Mouse (Mus musculus): ENCODE measurements around the gene Cyb5d2. TPM values are rescaled to one million over a fixed set of nuclear protein-coding genes. Genes with fewer than 3 reads are reported as not detected.

Cyb5d2 gene
- total RNA-seq (2021) = 1 to 10 TPM; 6.7 to 7.3 TPM

GRCm38 (mm10) chr11:72795455-72796295 is at the start of gene Cyb5d2, which contains the start of gene Zzef1:
Gene Cyb5d2 (minus strand): TSS chr11:72796142.
Gene Zzef1 (plus strand): TSS chr11:72796226.
- peak; percentile 94 for DNase-seq

- DNase-seq = no peak
Observed at GRCm38 (mm10) chr11:72845526-72845925, 49.6 kb upstream of the Cyb5d2 start.

- no peak for DNase-seq
Observed at GRCm38 (mm10) chr11:72843576-72843975, 47.6 kb upstream of the Cyb5d2 start.

GRCm38 (mm10) chr11:72842731-72843130 is 46.8 kb upstream of the Cyb5d2 start:
- no peak for DNase-seq

GRCm38 (mm10) chr11:72829869-72830268 is 33.9 kb upstream of the Cyb5d2 start:
- no peak for DNase-seq

GRCm38 (mm10) chr11:72821041-72821440 is 25.1 kb upstream of the Cyb5d2 start:
- no peak for DNase-seq

GRCm38 (mm10) chr11:72818067-72818466 is 22.1 kb upstream of the Cyb5d2 start:
- DNase-seq = no peak

- DNase-seq = no peak
Observed at GRCm38 (mm10) chr11:72816859-72817258, 20.9 kb upstream of the Cyb5d2 start.

GRCm38 (mm10) chr11:72814188-72814587 is 18.2 kb upstream of the Cyb5d2 start:
- no peak for DNase-seq

GRCm38 (mm10) chr11:72813687-72814086 is 17.7 kb upstream of the Cyb5d2 start:
- DNase-seq = no peak

- no peak for DNase-seq
Observed at GRCm38 (mm10) chr11:72807992-72808391, 12.1 kb upstream of the Cyb5d2 start.

- peak; percentile 17 for DNase-seq
Observed at GRCm38 (mm10) chr11:72806556-72806955, 10.6 kb upstream of the Cyb5d2 start.

GRCm38 (mm10) chr11:72805232-72805631 is 9.3 kb upstream of the Cyb5d2 start:
- no peak for DNase-seq

- no peak for DNase-seq
Observed at GRCm38 (mm10) chr11:72804586-72804985, 8.6 kb upstream of the Cyb5d2 start.

GRCm38 (mm10) chr11:72803038-72803437 is 7.1 kb upstream of the Cyb5d2 start:
- DNase-seq = peak; percentile 9

- DNase-seq = no peak
Observed at GRCm38 (mm10) chr11:72801182-72801581, 5.2 kb upstream of the Cyb5d2 start.

GRCm38 (mm10) chr11:72798112-72798511 is 2.2 kb upstream of the Cyb5d2 start:
- no peak for DNase-seq

- no peak for DNase-seq
Observed at GRCm38 (mm10) chr11:72796773-72797338, 914 bp upstream of the Cyb5d2 start.

GRCm38 (mm10) chr11:72796296-72796687 is 350 bp upstream of the Cyb5d2 start:
- DNase-seq = no peak

- DNase-seq = no peak
Observed at GRCm38 (mm10) chr11:72795149-72795454, 840 bp downstream of the Cyb5d2 start.

GRCm38 (mm10) chr11:72792033-72792432 is 3.9 kb downstream of the Cyb5d2 start:
- no peak for DNase-seq

GRCm38 (mm10) chr11:72782503-72782902 is 13.4 kb downstream of the Cyb5d2 start:
- no peak for DNase-seq

- DNase-seq = no peak
Observed at GRCm38 (mm10) chr11:72782103-72782502, 13.8 kb downstream of the Cyb5d2 start.

- no peak for DNase-seq
Observed at GRCm38 (mm10) chr11:72778957-72779356, 17.0 kb downstream of the Cyb5d2 start.

Measured in heart, postnatal 4 days (tissue).